Mouse (Mus musculus) limb, embryonic 14.5 days (tissue): Measurements from ENCODE around the gene AC124502.3. TPM values are rescaled to one million over a fixed set of nuclear protein-coding genes. Genes with fewer than 3 reads are reported as not detected.
A peak's percentile ranks its signal among the peaks of the same experiment; 100 is the strongest.

ENCODE experiments used
- ATAC-seq: fragments of 200-750 bp; cut with Nextera tagmentation; 2 replicates; pipeline ENCODE4 v1.8.0; 2017; ENCODE audit warnings: low read depth, moderate number of reproducible peaks, moderate TSS enrichment; ENCODE audit not compliant: low FRiP score
- DNase-seq: peaks from one replicate; pipeline ENCODE4 v3.0.0-alpha.2; 2015; ENCODE audit warnings: low spot score
- H3K27ac ChIP-seq: fragments of 300-500 bp; sonication (generic); replicated peaks from 2 replicates; pipeline ENCODE4 v1.5.1; 2014; ENCODE audit warnings: low read depth, mild to moderate bottlenecking, low read length, moderate library complexity, mixed read lengths
- H3K27me3 ChIP-seq: fragments of 300-500 bp; sonication (generic); 2 replicates; pipeline ENCODE4 v1.6.1; 2014; ENCODE audit warnings: low read length, mixed read lengths; ENCODE audit not compliant: control insufficient read depth, insufficient read depth
- H3K36me3 ChIP-seq: fragments of 300-500 bp; sonication (generic); 2 replicates; pipeline ENCODE4 v1.6.1; 2014; ENCODE audit warnings: mild to moderate bottlenecking, low read length, moderate library complexity, mixed read lengths; ENCODE audit not compliant: control insufficient read depth, insufficient read depth
- H3K4me1 ChIP-seq: fragments of 300-500 bp; sonication (generic); 2 replicates; pipeline ENCODE4 v1.6.1; 2014; ENCODE audit warnings: antibody characterized with exemption, low read length, mixed read lengths; ENCODE audit not compliant: control insufficient read depth, insufficient read depth
- H3K4me2 ChIP-seq: fragments of 300-500 bp; sonication (generic); replicated peaks from 2 replicates; pipeline ENCODE4 v1.6.1; 2014; ENCODE audit warnings: low read depth, mild to moderate bottlenecking, low read length, moderate library complexity; ENCODE audit not compliant: severe bottlenecking
- H3K4me3 ChIP-seq: fragments of 300-500 bp; sonication (generic); replicated peaks from 2 replicates; pipeline ENCODE4 v1.5.1; 2014; ENCODE audit warnings: low read length
- H3K9ac ChIP-seq: fragments of 300-500 bp; sonication (generic); 2 replicates; pipeline ENCODE4 v1.6.1; 2014; ENCODE audit warnings: mild to moderate bottlenecking, low read depth, low read length, moderate library complexity; ENCODE audit not compliant: severe bottlenecking
- H3K9me3 ChIP-seq: fragments of 300-500 bp; sonication (generic); 2 replicates; pipeline ENCODE4 v1.6.1; 2016; ENCODE audit warnings: low read length; ENCODE audit not compliant: control insufficient read depth
- POLR2A ChIP-seq: fragments of 200-500 bp; IDR thresholded peaks from 2 replicates; pipeline ENCODE4 v1.8.0; 2012; ENCODE audit warnings: inconsistent platforms, mild to moderate bottlenecking, moderate library complexity, borderline replicate concordance; ENCODE audit not compliant: insufficient read depth, insufficient read length; ENCODE audit errors: extremely low read depth
- WGBS: fragments of 180-500 bp; shearing (Covaris S2); extraction: QIAGEN DNeasy Blood & Tissue Kit; methylation state at CpG from one replicate; pipeline ENCODE4 v1.1.7; 2014; 5-methylcytosine and 5-hydroxymethylcytosine counted together
- polyA plus RNA-seq, 2 experiments: library from polyadenylated mRNA; depleted of rRNA in 1 of 2; stranded (reverse) in 1 of 2; unstranded in 1 of 2; fragments of >200 nt; fragmentation: Nextera tagmentation in 1 of 2; extraction: Ambion mirVana in 1 of 2; gene quantifications; 2 replicates each; pipeline versions ENCODE4 v1.2.1 to v1.2.3; 2012 to 2014

Gene AC124502.3
- polyA plus RNA-seq, 2 experiments: 1.7 to 2.5 TPM

DNA sequence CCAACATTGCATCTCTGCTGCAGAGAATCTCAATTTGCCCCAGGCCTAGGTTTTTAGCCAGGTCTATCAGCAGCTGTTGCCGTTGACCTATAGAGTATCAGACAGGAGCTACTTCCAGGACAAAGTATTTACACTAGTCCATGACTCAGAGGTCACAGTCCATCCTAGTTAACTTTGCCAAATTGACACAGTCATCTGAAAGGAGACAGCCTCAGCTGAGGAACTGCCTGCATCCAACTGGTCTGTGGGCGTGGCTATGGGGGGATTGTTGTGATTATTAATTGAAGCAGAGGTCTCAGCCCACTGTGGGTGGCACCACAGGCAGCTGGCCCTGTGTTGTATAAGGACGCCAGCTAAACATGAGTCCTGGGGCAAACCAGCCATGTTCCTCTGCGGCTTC, 33.8 kb upstream of the AC124502.3 start:
- no peaks in the 10 kb centered on the region for H3K36me3 ChIP-seq
- H3K27me3 ChIP-seq: no peaks in the 10 kb centered on the region
- no peak overlapping the region for H3K27ac ChIP-seq
- no peak for DNase-seq
- H3K4me3 ChIP-seq: no peak overlapping the region
- 66% methylated on average over 4 of the region's 4 CpGs for WGBS
- H3K4me1 ChIP-seq: peaks cover 4% of the 10 kb centered on the region; the same call in 1 of the 2 replicates
- no peak for ATAC-seq
- no peak overlapping the region for H3K4me2 ChIP-seq
- H3K9me3 ChIP-seq: no peaks in the 10 kb centered on the region
- TF ChIP-seq POLR2A: no peak
- H3K9ac ChIP-seq: no peak overlapping the region

DNA sequence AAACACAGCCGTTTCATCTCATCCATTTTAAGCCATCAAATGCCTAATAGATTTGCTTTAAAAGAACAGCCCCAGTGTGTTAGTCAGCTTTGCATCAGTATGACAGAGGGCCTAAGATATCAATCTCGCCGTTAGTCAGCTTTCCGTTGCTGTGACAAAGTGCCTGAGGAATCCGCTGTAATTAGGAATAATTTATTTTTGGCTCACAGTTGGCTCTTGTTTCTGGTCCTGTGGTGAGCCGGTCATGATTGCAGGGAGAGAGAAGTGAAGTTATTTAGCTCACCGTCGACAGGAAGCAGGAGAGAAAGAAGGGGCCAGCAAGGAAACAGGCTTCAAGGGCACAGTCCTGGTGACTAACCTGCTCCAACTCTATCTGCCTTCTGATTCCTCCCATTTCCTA, 25.6 kb upstream of the AC124502.3 start:
- 56% methylated on average over 8 of the region's 8 CpGs for WGBS
- no peak overlapping the region for H3K4me3 ChIP-seq
- no peaks in the 10 kb centered on the region for H3K27me3 ChIP-seq
- TF ChIP-seq POLR2A: no peak
- no peaks in the 10 kb centered on the region for H3K9me3 ChIP-seq
- no peak for DNase-seq
- H3K36me3 ChIP-seq: no peaks in the 10 kb centered on the region
- ATAC-seq: no peak
- no peak overlapping the region for H3K27ac ChIP-seq
- peaks cover 3% of the 10 kb centered on the region; the same call in 1 of the 2 replicates for H3K4me1 ChIP-seq
- no peak overlapping the region for H3K4me2 ChIP-seq
- no peak overlapping the region for H3K9ac ChIP-seq

DNA sequence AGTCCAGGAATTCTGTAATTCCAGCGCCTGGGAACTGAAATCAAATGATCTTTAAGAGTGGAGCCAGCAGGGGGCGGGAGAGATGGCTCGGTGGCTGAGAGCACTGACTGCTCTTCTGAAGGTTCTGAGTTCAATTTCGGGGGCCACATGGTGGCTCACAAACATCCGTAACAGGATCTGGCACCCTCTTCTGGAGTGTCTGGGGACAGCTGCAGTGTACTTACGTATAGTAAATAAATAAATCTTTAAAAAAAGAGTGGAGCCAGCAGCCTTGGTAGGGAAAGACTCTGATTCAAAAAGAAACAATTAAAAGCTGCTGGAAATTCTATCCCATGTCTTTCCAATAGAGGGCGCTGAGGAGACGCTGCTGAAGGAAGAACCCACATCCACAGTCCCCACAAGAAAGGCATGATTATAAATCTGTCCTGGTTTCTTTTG, 23.7 kb upstream of the AC124502.3 start:
- Histone ChIP-seq H3K36me3 (no peaks in the 10 kb centered on the region), H3K27me3 (no peaks in the 10 kb centered on the region), H3K9ac (no peak overlapping the region), H3K4me2 (no peak overlapping the region), H3K9me3 (no peaks in the 10 kb centered on the region), H3K27ac (no peak overlapping the region), H3K4me3 (no peak overlapping the region), H3K4me1 (peaks cover 3% of the 10 kb centered on the region; the same call in 1 of the 2 replicates)
- TF ChIP-seq POLR2A: no peak
- 15% methylated on average over 8 of the region's 8 CpGs for WGBS
- no peak for ATAC-seq
- peak; percentile 52 for DNase-seq

DNA sequence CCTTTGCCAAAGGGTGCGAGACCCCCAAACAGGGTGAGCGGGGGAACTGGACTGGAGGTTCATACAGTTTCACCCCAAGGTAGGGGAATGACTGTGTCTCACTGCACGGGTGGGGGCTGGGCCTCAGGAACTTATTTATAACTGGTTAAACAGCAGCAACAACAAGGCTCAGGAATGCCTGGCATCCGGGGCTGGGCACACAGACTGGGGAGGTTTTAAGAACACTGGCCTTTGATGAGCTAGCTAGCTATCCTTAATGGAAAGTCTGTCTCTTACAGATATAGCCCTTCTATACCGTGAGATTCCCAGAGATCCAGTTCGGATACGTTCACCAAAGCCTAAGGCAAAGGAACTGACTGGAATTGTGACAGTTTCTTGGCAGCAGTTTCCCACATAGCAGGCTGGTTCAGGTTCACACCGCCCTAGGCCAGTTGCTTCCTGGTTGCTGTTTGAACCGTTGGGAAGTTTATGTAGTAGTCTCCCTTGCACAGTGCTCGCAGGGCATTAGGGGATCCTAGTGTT, 22.4 kb upstream of the AC124502.3 start:
- Histone ChIP-seq H3K9me3 (no peaks in the 10 kb centered on the region), H3K27ac (0 out of 2 replicates have a peak overlapping the region, but pooled peaks have one; percentile 3), H3K36me3 (no peaks in the 10 kb centered on the region), H3K9ac (no peak overlapping the region), H3K4me3 (no peak overlapping the region), H3K4me2 (no peak overlapping the region), H3K27me3 (no peaks in the 10 kb centered on the region), H3K4me1 (peaks cover 3% of the 10 kb centered on the region; the same call in 1 of the 2 replicates)
- WGBS: 35% methylated on average over 10 of the region's 10 CpGs
- TF ChIP-seq POLR2A: no peak
- ATAC-seq (peak; percentile 65), DNase-seq (peak; percentile 62)

DNA sequence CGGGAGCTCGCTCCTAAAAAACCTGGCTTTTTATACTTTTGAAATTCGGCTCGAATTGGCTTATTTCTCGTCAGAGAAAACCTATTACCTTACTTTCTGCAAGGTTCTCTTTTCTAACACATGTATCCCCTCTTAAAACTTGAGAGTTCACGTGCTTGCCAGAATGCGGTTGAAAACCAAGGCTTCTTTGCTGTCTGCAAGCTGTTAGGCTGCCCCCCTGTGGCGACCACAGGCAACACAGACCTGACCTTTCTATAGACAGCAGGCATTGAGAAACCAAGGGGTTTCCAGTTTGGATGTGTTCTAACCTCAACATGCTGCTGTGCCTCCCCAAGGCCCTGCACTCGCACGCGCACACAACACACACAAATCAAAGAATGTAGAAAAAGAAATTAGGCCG, 21.9 kb upstream of the AC124502.3 start:
- no peak overlapping the region for H3K9ac ChIP-seq
- ATAC-seq (peak; percentile 23; the same call in 1 of the 2 replicates), DNase-seq (peak; percentile 60)
- H3K9me3 ChIP-seq: no peaks in the 10 kb centered on the region
- WGBS: 22% methylated on average over 12 of the region's 12 CpGs
- TF ChIP-seq POLR2A: no peak
- H3K4me3 ChIP-seq: no peak overlapping the region
- H3K27ac ChIP-seq: 0 out of 2 replicates have a peak overlapping the region, but pooled peaks have one; percentile 3
- H3K27me3 ChIP-seq: no peaks in the 10 kb centered on the region
- H3K4me2 ChIP-seq: no peak overlapping the region
- H3K36me3 ChIP-seq: no peaks in the 10 kb centered on the region
- H3K4me1 ChIP-seq: peaks cover 3% of the 10 kb centered on the region; the same call in 1 of the 2 replicates
